Mouse (Mus musculus): Measurements from ENCODE around the gene Fam229a. TPM values are rescaled to one million over a fixed set of nuclear protein-coding genes. Genes with fewer than 3 reads are reported as not detected.

Gene Fam229a
- total RNA-seq, 4 experiments from 2014 or later = not detected

DNA sequence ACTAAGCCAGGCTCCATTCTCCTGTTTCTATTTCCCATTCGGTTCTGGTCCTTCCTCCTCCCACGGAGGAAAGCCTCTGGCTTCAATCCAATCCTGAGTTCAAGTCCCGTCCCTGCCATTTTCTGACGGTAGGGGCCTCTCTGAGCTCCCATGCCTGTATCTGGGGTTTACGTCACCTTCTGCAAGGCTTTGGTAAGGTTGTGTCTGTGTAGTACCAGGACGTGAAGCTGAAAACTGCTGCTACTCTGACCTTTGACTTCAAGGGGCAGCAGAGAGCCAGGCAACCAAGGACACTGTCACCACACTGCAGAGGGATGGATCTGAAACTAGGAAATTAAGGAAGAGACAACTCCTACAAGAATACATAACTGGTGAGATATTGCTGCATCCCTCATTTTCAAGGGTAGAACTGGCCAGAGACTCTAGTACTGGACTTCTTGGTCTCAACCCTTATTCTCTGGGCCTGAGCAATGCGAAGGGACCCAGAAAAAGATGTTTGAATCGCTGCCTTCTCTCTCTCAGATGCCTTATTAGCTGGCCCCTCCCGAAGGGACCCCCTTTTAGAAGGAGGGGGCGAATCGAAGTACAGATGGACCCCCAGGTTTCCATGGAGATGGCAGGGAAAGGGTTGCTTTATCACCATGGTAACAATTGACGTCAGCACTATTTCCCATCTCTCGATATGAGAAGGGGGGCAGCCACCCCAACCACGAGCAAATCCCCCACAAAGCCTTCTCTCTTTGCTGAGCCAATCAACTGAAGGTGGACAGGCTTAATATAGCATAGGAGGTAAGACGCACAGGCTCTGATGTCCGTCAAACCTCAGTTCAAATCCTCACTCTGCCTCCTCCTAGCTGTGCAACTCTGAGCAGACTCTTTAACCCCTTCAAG lies 4.9 kb downstream of the Fam229a start:
- DNase-seq (ENCODE audit: low spot score in 2 of 2) = no peak

- no peak for DNase-seq (ENCODE audit: low spot score in 2 of 2)
Measured at GRCm38 (mm10) chr4:129496631-129497030, 5.6 kb downstream of the Fam229a start.

GRCm38 (mm10) chr4:129498941-129499340 lies 8.0 kb downstream of the Fam229a start:
- DNase-seq (ENCODE audit: low spot score in 2 of 2) = no peak

- DNase-seq (ENCODE audit: low spot score in 2 of 2) = no peak
Measured at GRCm38 (mm10) chr4:129500017-129500416, 9.0 kb downstream of the Fam229a start.

DNA sequence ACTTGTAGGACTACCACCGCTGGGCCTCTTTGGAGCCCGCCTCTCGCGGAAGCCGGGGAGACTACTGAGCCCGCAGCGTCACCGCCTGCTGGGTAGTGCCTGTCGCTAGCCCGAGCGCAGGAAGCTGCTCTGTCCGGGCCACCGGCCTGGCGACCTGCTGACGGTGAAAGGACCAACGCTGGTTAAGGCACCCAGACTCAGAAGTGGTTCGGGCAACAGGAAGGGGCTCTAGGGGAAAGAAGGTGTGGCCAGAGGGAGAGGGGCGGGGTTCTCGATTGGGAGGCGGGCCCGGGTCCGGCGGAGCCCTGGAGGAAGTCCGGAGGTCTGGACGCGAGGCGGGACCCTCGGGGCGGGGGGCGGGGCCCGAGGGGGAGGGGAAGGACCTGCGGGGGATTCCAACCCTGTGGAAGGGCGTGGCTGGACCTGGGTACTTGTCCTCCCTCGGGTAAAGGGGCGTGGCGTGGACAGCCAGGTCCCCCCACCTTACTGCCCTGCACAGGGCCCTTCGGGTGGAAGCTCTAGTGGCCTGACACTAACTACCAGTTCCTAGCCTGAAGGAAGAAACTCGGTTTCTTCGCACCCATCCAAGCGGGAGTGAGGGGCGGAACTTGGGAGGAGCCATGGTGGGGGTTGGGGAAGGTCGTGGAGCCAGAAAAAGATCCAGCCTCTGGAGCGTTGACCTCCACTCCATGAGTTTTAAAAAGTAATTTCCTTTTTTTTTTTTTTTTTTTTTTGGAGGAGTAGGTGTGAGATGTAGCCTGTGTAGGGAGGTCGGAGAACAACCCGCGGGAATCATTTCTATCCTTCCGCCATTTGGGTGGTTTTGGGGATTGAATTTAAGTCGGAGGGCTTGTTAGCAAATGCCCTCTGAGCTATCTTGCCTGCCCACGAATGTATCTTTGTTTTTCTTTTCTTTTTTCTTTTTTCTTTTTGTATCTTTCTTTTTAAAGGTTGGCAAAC lies 9.9 kb downstream of the Fam229a start:
- peak; percentile 68 to 69 for DNase-seq (ENCODE audit: low spot score in 2 of 2)

- no peak for DNase-seq (ENCODE audit: low spot score in 2 of 2)
Measured at GRCm38 (mm10) chr4:129502327-129502888, 11.4 kb downstream of the Fam229a start.

DNA sequence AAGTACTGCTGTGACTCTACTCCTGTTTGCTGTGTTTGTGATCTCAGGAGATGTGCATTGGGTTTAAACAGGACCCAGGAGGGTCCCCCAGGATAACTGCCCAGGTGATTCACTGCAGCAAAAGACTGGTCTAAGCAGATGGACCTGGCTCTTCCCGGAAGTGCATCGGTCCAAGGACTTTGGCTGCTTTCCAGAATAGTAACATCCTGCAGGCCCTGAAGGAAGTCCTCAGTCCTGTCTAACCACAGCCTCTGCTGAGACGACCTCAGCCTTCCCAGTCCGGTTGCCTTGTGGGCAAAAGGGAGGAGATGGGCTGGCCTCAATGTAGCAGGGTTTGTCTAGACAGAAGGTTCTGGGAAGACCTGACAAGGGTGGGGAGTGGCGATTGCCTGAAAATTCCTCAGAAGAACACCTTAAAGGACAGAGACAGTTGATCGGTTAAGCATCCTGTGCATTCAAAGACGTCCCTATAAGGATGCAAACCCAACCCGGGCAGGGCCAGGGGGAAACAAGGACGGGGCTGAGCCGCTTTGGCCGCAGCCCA lies 12.0 kb downstream of the Fam229a start:
- DNase-seq (ENCODE audit: low spot score in 2 of 2) = no peak

- DNase-seq (ENCODE audit: low spot score in 2 of 2) = no peak
Measured at GRCm38 (mm10) chr4:129505511-129505910, 14.5 kb downstream of the Fam229a start.

DNA sequence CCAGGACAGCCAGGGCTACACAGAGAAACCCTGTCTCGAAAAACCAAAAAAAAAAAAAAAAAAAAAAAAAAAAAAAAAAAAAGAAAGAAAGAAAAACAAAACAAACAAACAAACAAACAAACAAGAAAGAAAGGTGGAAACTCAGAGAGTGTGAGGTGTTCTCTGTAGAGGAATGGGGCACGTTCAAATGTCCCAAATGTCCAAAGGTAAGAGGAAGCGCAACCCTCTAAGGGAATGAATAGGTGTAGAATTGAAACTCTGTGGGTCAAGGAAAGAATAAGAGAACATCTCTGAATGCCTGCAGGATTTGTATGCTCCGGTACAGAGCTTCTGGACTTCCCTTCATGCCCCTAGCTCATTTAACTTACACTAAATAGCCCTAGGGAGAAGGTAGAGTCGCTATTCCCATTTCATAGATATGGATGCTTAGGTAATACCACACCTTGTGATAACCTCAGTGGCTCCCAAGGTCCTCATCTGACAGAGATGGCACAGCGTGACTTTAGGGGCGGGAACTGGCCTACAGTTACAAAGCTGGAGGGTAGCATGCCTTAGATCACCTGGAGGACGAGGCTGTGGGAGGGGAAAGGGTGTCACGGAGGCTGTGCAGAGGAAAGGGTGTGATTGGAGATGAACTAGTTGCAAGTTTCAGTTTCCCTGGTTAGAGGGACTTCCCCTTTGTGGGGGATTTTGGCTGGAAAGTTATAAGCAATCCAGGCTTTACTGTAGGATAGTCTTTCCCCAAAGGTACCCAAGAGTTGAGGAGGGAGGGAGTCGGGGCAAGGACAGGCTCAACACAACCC lies 16.6 kb downstream of the Fam229a start:
- DNase-seq (ENCODE audit: low spot score in 2 of 2) = no peak

DNA sequence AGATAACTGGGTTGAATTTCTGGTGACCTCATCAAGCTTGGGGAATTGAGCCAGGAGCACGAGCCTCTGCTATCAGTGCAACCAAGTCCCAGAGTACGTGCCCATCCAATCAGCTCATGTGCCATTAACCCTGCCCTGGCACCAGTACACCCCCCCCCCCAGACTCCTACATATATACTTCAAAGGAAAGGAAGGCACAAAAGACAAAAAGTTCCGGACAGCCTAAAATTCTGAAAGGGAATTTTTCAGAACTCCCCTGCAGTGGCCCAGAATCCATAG lies 17.2 kb downstream of the Fam229a start:
- no peak for DNase-seq (ENCODE audit: low spot score in 2 of 2)

GRCm38 (mm10) chr4:129508834-129509600 lies 18.0 kb downstream of the Fam229a start:
- no peak for DNase-seq (ENCODE audit: low spot score in 2 of 2)

GRCm38 (mm10) chr4:129509650-129510049 lies 18.7 kb downstream of the Fam229a start:
- DNase-seq (ENCODE audit: low spot score in 2 of 2) = no peak

DNA sequence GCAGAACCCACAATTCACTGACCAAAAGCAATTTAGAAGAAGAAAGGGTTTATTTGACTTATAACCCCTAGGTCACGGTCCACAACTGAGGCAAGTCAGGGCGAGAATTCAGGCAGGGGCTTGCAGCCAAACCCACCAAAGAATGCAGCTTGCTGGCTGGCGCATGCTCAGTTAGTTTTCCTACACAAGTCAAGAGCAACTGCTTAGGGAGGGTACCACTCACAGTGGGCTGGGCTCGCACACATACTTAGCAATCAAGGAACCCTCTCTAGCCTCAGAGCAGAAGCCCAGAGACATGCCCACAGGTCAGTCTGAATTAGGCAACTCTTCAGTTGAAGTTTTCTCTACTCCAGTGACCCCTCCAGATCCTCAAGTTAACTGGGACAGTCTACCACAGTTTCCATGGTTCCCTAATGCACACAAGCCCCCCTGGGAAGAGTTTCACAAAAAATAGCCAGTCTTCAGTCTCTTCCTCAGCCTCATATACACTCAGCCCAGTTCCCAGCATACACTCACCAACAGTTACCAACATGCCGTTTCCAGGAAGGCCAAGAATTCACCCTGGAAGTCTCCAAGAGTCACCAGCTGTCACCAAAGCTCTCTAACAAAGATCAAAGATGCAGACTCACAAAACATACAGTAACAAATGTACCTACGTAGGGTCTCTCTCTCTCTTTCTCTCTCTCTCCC lies 19.9 kb downstream of the Fam229a start:
- no peak for DNase-seq (ENCODE audit: low spot score in 2 of 2)

DNA sequence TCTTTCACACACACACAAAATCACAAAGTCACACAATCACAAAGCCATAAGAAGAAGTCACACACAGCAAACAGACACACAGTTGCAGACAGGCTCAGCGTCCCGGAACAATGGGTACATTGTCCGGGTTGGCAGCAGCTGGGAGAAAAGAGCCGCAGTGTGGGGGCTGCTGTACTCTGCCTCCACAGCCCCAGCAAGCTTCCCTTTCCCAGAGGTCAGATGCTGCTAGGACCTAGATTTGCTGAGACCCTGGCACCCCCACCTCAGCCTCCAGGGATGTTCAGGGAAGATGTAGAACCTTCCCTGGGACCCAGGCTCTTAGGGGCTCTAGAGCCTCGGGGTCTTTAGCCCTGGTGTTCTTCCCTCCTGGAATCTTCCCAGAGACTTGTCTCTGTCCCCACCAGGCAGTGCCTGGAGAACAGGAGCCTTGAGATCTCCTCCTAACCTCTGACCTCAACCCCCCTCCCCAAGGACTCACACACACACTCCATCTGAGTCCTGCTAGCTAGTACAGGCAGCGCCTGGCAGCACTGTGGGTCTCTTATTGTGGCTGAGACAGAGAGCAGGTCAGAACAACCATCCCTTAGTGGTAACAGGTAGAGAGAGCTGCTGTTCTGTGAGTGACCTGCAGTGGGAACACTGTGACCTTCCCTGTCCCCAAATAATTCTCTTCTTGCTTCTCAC lies 20.6 kb downstream of the Fam229a start:
- no peak for DNase-seq (ENCODE audit: low spot score in 2 of 2)

- DNase-seq (ENCODE audit: low spot score in 2 of 2) = peak in 1 of 2 experiments; percentile 36
Measured at GRCm38 (mm10) chr4:129513086-129513767, 22.2 kb downstream of the Fam229a start, which contains the start of gene Marcksl1. Gene Marcksl1, plus strand, starts transcription at chr4:129513581.

GRCm38 (mm10) chr4:129513891-129514290 lies 22.9 kb downstream of the Fam229a start:
- no peak for DNase-seq (ENCODE audit: low spot score in 2 of 2)

GRCm38 (mm10) chr4:129514300-129514898 lies 23.4 kb downstream of the Fam229a start:
- DNase-seq (ENCODE audit: low spot score in 2 of 2) = no peak

DNA sequence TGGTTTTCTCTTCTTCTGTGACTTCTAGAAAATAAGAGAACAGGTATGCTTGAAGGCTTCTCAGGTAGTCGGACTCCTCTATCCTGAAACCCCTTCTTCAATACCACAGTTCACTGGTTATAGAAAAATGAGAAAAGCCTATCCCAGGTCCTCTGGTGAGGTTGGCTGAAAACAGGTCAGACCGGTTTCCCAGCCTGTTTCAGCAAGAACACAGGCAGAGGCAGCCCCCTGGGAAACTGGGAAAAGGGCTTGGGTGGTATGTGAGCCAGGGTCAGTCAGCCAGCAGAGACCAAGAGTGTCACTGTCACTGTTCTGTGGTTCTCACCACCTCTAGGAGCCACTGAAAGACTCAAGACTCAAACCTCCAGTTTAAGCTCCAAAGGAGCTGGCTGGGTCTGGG lies 25.9 kb downstream of the Fam229a start:
- DNase-seq (ENCODE audit: low spot score in 2 of 2) = no peak

Data from gastrocnemius, adult 8-10 months (tissue).